Mouse (Mus musculus) lung, postnatal 0 days (tissue): ENCODE results near the gene Dhx30. TPM values are rescaled to one million over a fixed set of nuclear protein-coding genes. Genes with fewer than 3 reads are reported as not detected.
A peak's percentile ranks its signal among the peaks of the same experiment; 100 is the strongest.

Experiments
- ATAC-seq: fragments of 200-750 bp; cut with Nextera tagmentation; 2 replicates; pipeline ENCODE4 v1.8.0; 2017; ENCODE audit warnings: moderate library complexity
- DNase-seq: peaks from one replicate; pipeline ENCODE4 v3.0.0-alpha.2; 2016; ENCODE audit warnings: low spot score
- H3K27ac ChIP-seq: fragments of 300-500 bp; sonication (generic); 2 replicates; pipeline ENCODE4 v1.5.1; 2014; ENCODE audit warnings: antibody characterized with exemption, mild to moderate bottlenecking, low read length, mixed read lengths
- H3K27me3 ChIP-seq: fragments of 300-500 bp; sonication (generic); replicated peaks from 2 replicates; pipeline ENCODE4 v1.6.1; 2014; ENCODE audit warnings: low read length, mixed read lengths; ENCODE audit not compliant: insufficient read depth
- H3K36me3 ChIP-seq: fragments of 300-500 bp; sonication (generic); 2 replicates; pipeline ENCODE4 v1.6.1; 2014; ENCODE audit warnings: low read length, mixed read lengths; ENCODE audit not compliant: insufficient read depth
- H3K4me1 ChIP-seq: fragments of 300-500 bp; sonication (generic); 2 replicates; pipeline ENCODE4 v1.6.1; 2014; ENCODE audit warnings: antibody characterized with exemption, low read depth, low read length, mixed read lengths; ENCODE audit not compliant: insufficient read depth
- H3K4me2 ChIP-seq: fragments of 300-500 bp; sonication (generic); replicated peaks from 2 replicates; pipeline ENCODE4 v1.6.1; 2014; ENCODE audit warnings: low read depth, mild to moderate bottlenecking, low read length, moderate library complexity, mixed read lengths
- H3K4me3 ChIP-seq: fragments of 300-500 bp; sonication (generic); 2 replicates; pipeline ENCODE4 v1.5.1; 2014; ENCODE audit warnings: low read depth, low read length
- H3K9ac ChIP-seq: fragments of 300-500 bp; sonication (generic); replicated peaks from 2 replicates; pipeline ENCODE4 v1.6.1; 2014; ENCODE audit warnings: low read depth, mild to moderate bottlenecking
- H3K9me3 ChIP-seq: fragments of 300-500 bp; sonication (generic); 2 replicates; pipeline ENCODE4 v1.6.1; 2016; ENCODE audit warnings: low read length, mixed read lengths
- CTCF ChIP-seq: IDR thresholded peaks from 2 replicates; pipeline ENCODE4 v1.5.1; 2016; ENCODE audit warnings: antibody characterized with exemption, mild to moderate bottlenecking
- EP300 ChIP-seq: IDR thresholded peaks from 2 replicates; pipeline ENCODE4 v1.6.1; 2016; ENCODE audit warnings: antibody characterized with exemption, mild to moderate bottlenecking, control low read depth
- WGBS: fragments of 180-500 bp; shearing (Covaris S2); extraction: QIAGEN DNeasy Blood & Tissue Kit; methylation state at CpG from one replicate; pipeline ENCODE4 v1.1.7; 2014; 5-methylcytosine and 5-hydroxymethylcytosine counted together
- polyA plus RNA-seq: library from polyadenylated mRNA; unstranded; fragments of >200 nt; fragmentation: Nextera tagmentation; extraction: Ambion mirVana; gene quantifications from 2 replicates; pipeline ENCODE4 v1.2.1, GENCODE M21; 2015

Dhx30 gene
- polyA plus RNA-seq, 1 experiment from 2014 or later = 51.7 TPM

GRCm38 (mm10) chr9:110045763-110046377 lies 71.8 kb downstream of the Dhx30 start:
- TF ChIP-seq EP300 = no peak
- TF ChIP-seq CTCF = no peak
- Histone ChIP-seq H3K9me3 (no peaks in the 10 kb centered on the region), H3K4me2 (no peak overlapping the region), H3K4me1 (no peaks in the 10 kb centered on the region), H3K9ac (no peak overlapping the region), H3K36me3 (no peaks in the 10 kb centered on the region), H3K4me3 (no peak overlapping the region), H3K27ac (no peak overlapping the region), H3K27me3 (no peaks in the 10 kb centered on the region)
- DNase-seq = peak; percentile 45
- no peak for ATAC-seq

- ATAC-seq = no peak
- no peak for DNase-seq
- Histone ChIP-seq H3K4me1 (no peaks in the 10 kb centered on the region), H3K27me3 (no peaks in the 10 kb centered on the region), H3K4me3 (no peak overlapping the region), H3K4me2 (no peak overlapping the region), H3K36me3 (peaks cover 7% of the 10 kb centered on the region; the same call in 1 of the 2 replicates), H3K9ac (no peak overlapping the region), H3K9me3 (no peaks in the 10 kb centered on the region), H3K27ac (no peak overlapping the region)
- no peak for TF ChIP-seq CTCF
- no peak for TF ChIP-seq EP300
- 77% methylated on average over 4 of the region's 4 CpGs for whole genome bisulfite sequencing
These were observed 73.3 kb downstream of the Dhx30 start for GRCm38 (mm10) chr9:110044373-110044772.

GRCm38 (mm10) chr9:110038485-110038884 lies 79.1 kb downstream of the Dhx30 start:
- H3K27me3 ChIP-seq = no peaks in the 10 kb centered on the region
- TF ChIP-seq EP300 (no peak), CTCF (no peak)
- no peak overlapping the region for H3K9ac ChIP-seq
- H3K36me3 ChIP-seq = peaks cover 30% of the 10 kb centered on the region
- no peak overlapping the region for H3K4me2 ChIP-seq
- no peaks in the 10 kb centered on the region for H3K9me3 ChIP-seq
- DNase-seq (no peak), ATAC-seq (no peak)
- 89% methylated on average over 2 of the region's 2 CpGs for WGBS
- H3K27ac ChIP-seq = no peak overlapping the region
- no peaks in the 10 kb centered on the region for H3K4me1 ChIP-seq
- H3K4me3 ChIP-seq = no peak overlapping the region

GRCm38 (mm10) chr9:110037895-110038294 lies 79.7 kb downstream of the Dhx30 start:
- H3K4me1 ChIP-seq = no peaks in the 10 kb centered on the region
- no peaks in the 10 kb centered on the region for H3K9me3 ChIP-seq
- WGBS = 69% methylated on average over 8 of the region's 8 CpGs
- H3K4me3 ChIP-seq = no peak overlapping the region
- no peak overlapping the region for H3K9ac ChIP-seq
- no peak for DNase-seq
- no peak for TF ChIP-seq EP300
- no peak for TF ChIP-seq CTCF
- no peak overlapping the region for H3K4me2 ChIP-seq
- no peaks in the 10 kb centered on the region for H3K27me3 ChIP-seq
- H3K36me3 ChIP-seq = peaks cover 30% of the 10 kb centered on the region
- no peak overlapping the region for H3K27ac ChIP-seq
- ATAC-seq = no peak

GRCm38 (mm10) chr9:110035091-110035490 lies 82.5 kb downstream of the Dhx30 start:
- Histone ChIP-seq H3K27me3 (no peaks in the 10 kb centered on the region), H3K27ac (no peak overlapping the region), H3K4me2 (no peak overlapping the region), H3K4me1 (no peaks in the 10 kb centered on the region), H3K4me3 (no peak overlapping the region), H3K9ac (no peak overlapping the region), H3K9me3 (no peaks in the 10 kb centered on the region), H3K36me3 (peaks cover 28% of the 10 kb centered on the region)
- no peak for DNase-seq
- TF ChIP-seq EP300 (no peak), CTCF (no peak)
- WGBS = 88% methylated on average over 4 of the region's 4 CpGs
- no peak for ATAC-seq

Other genes with a start within 250 kb of the Dhx30 start
- gene Cdc25a, start 242.3 kb downstream of the Dhx30 start, polyA plus RNA-seq = 7.1 and 8.7 TPM in 2 replicates
- 35.6 and 36.9 TPM in 2 replicates for gene Map4, start 186.4 kb downstream of the Dhx30 start, polyA plus RNA-seq
- gene Smarcc1, start 122 bp downstream of the Dhx30 start, polyA plus RNA-seq = 26.4 and 29.2 TPM in 2 replicates
- gene Cspg5, start 126.0 kb upstream of the Dhx30 start, polyA plus RNA-seq = 1.9 and 2.1 TPM in 2 replicates
- gene Elp6, start 187.3 kb upstream of the Dhx30 start, polyA plus RNA-seq = 6.9 and 7.8 TPM in 2 replicates
- gene Scap, start 215.5 kb upstream of the Dhx30 start, polyA plus RNA-seq = 18.1 and 21.3 TPM in 2 replicates